Mouse (Mus musculus): Measurements from ENCODE around the gene Gm47283.
"Not testable (repeated sequence)": the region's sequence is repeated elsewhere in the genome, so short reads cannot be mapped to it uniquely, and the experiment has no call there.

The Gm47283 gene

GRCm38 (mm10) chrY:90784438-90784837 is at the start of gene Gm47283:
Gene Gm47283, plus strand, starts transcription at chrY:90784738.
- DNase-seq (ENCODE audit: low spot score) = not testable (repeated sequence)

- DNase-seq (ENCODE audit: low spot score) = peak; percentile 47
Measured at GRCm38 (mm10) chrY:90735181-90735895, 49.2 kb upstream of the Gm47283 start.

GRCm38 (mm10) chrY:90736217-90737000 is 48.1 kb upstream of the Gm47283 start:
- DNase-seq (ENCODE audit: low spot score) = peak; percentile 41

- DNase-seq (ENCODE audit: low spot score) = peak; percentile 32
Measured at GRCm38 (mm10) chrY:90737606-90738430, 46.7 kb upstream of the Gm47283 start.

GRCm38 (mm10) chrY:90738431-90738680 is 46.2 kb upstream of the Gm47283 start:
- no peak for DNase-seq (ENCODE audit: low spot score)

- peak; percentile 72 for DNase-seq (ENCODE audit: low spot score)
Measured at GRCm38 (mm10) chrY:90738841-90739530, 45.6 kb upstream of the Gm47283 start.

- not testable (repeated sequence) for DNase-seq (ENCODE audit: low spot score)
Measured at GRCm38 (mm10) chrY:90739531-90740012, 45.0 kb upstream of the Gm47283 start.

- peak; percentile 89 for DNase-seq (ENCODE audit: low spot score)
Measured at GRCm38 (mm10) chrY:90740013-90740561, 44.5 kb upstream of the Gm47283 start.

GRCm38 (mm10) chrY:90741006-90741405 is 43.5 kb upstream of the Gm47283 start:
- DNase-seq (ENCODE audit: low spot score) = peak; percentile 71

GRCm38 (mm10) chrY:90741452-90742260 is 42.9 kb upstream of the Gm47283 start:
- DNase-seq (ENCODE audit: low spot score) = peak; percentile 64

GRCm38 (mm10) chrY:90742261-90743052 is 42.1 kb upstream of the Gm47283 start:
- DNase-seq (ENCODE audit: low spot score) = peak; percentile 61

- DNase-seq (ENCODE audit: low spot score) = peak; percentile 17
Measured at GRCm38 (mm10) chrY:90743053-90743810, 41.3 kb upstream of the Gm47283 start.

- peak; percentile 3 for DNase-seq (ENCODE audit: low spot score)
Measured at GRCm38 (mm10) chrY:90743811-90744220, 40.7 kb upstream of the Gm47283 start.

GRCm38 (mm10) chrY:90744381-90744981 is 40.1 kb upstream of the Gm47283 start:
- peak; percentile 87 for DNase-seq (ENCODE audit: low spot score)

- DNase-seq (ENCODE audit: low spot score) = peak; percentile 41
Measured at GRCm38 (mm10) chrY:90745256-90745655, 39.3 kb upstream of the Gm47283 start.

- DNase-seq (ENCODE audit: low spot score) = not testable (repeated sequence)
Measured at GRCm38 (mm10) chrY:90754721-90755120, 29.8 kb upstream of the Gm47283 start, which contains the start of gene Gm21860. Gene Gm21860, minus strand, starts transcription at chrY:90754821.

- not testable (repeated sequence) for DNase-seq (ENCODE audit: low spot score)
Measured at GRCm38 (mm10) chrY:90839077-90839476, 54.5 kb downstream of the Gm47283 start, which contains the start of gene Gm21748. Gene Gm21748, minus strand, starts transcription at chrY:90839177.

Measured in retina, embryonic 14.5 days (tissue).